Mouse (Mus musculus): ENCODE measurements around the gene Manba. TPM values are rescaled to one million over a fixed set of nuclear protein-coding genes. Genes with fewer than 3 reads are reported as not detected.

Gene Manba
- polyA plus RNA-seq, 1 experiment from 2014 or later: 8.0 TPM

- WGBS (ENCODE audit: insufficient replicate concordance): 90% methylated on average over 8 of the region's 8 CpGs
Observed at GRCm38 (mm10) chr3:135547298-135547697, 61.9 kb downstream of the Manba start.

GRCm38 (mm10) chr3:135552874-135553273 lies 67.5 kb downstream of the Manba start:
- ATAC-seq (no peak), DNase-seq (no peak)
- no peak for TF ChIP-seq CTCF (IDR thresholded peaks at IDR 0.05; ENCODE audit: low read depth)
- TF ChIP-seq EP300 (IDR thresholded peaks at IDR 0.05; ENCODE audit: low read depth): no peak
- Histone ChIP-seq H3K27me3 (ENCODE audit: insufficient read depth, low read length) (no peaks in the 10 kb centered on the region), H3K9ac (replicated peaks) (no peak overlapping the region), H3K9me3 (ENCODE audit: low read length) (no peaks in the 10 kb centered on the region), H3K4me3 (ENCODE audit: low read depth, low read length) (no peak overlapping the region), H3K27ac (ENCODE audit: low read depth) (no peak overlapping the region), H3K36me3 (replicated peaks; ENCODE audit: insufficient read depth, low read length) (peaks cover 2% of the 10 kb centered on the region), H3K4me2 (ENCODE audit: low read depth, low read length) (no peak overlapping the region), H3K4me1 (ENCODE audit: insufficient read depth) (no peaks in the 10 kb centered on the region)
- WGBS (ENCODE audit: insufficient replicate concordance): 74% methylated on average over 5 of the region's 5 CpGs

More at GRCm38 (mm10) chr3:135547298-135547697, 61.9 kb downstream of the Manba start:
- Histone ChIP-seq H3K4me1 (ENCODE audit: insufficient read depth) (no peaks in the 10 kb centered on the region), H3K36me3 (replicated peaks; ENCODE audit: insufficient read depth, low read length) (peaks cover 9% of the 10 kb centered on the region; the same call in 1 of the 2 replicates), H3K9me3 (ENCODE audit: low read length) (no peaks in the 10 kb centered on the region), H3K9ac (replicated peaks) (no peak overlapping the region), H3K27me3 (ENCODE audit: insufficient read depth, low read length) (no peaks in the 10 kb centered on the region), H3K4me2 (ENCODE audit: low read depth, low read length) (no peak overlapping the region), H3K4me3 (ENCODE audit: low read depth, low read length) (no peak overlapping the region), H3K27ac (ENCODE audit: low read depth) (no peak overlapping the region)
- no peak for TF ChIP-seq EP300 (IDR thresholded peaks at IDR 0.05; ENCODE audit: low read depth)
- TF ChIP-seq CTCF (IDR thresholded peaks at IDR 0.05; ENCODE audit: low read depth): no peak
- ATAC-seq: no peak
- DNase-seq: no peak

- DNase-seq (no peak), ATAC-seq (no peak)
- WGBS (ENCODE audit: insufficient replicate concordance): 81% methylated on average over 6 of the region's 6 CpGs
- H3K4me3 ChIP-seq (ENCODE audit: low read depth, low read length): no peak overlapping the region
- H3K4me1 ChIP-seq (ENCODE audit: insufficient read depth): no peaks in the 10 kb centered on the region
- no peaks in the 10 kb centered on the region for H3K27me3 ChIP-seq (ENCODE audit: insufficient read depth, low read length)
- H3K9ac ChIP-seq (replicated peaks): no peak overlapping the region
- TF ChIP-seq CTCF (IDR thresholded peaks at IDR 0.05; ENCODE audit: low read depth): no peak
- TF ChIP-seq EP300 (IDR thresholded peaks at IDR 0.05; ENCODE audit: low read depth): no peak
- H3K9me3 ChIP-seq (ENCODE audit: low read length): no peaks in the 10 kb centered on the region
- peaks cover 2% of the 10 kb centered on the region for H3K36me3 ChIP-seq (replicated peaks; ENCODE audit: insufficient read depth, low read length)
- no peak overlapping the region for H3K27ac ChIP-seq (ENCODE audit: low read depth)
- no peak overlapping the region for H3K4me2 ChIP-seq (ENCODE audit: low read depth, low read length)
Observed at GRCm38 (mm10) chr3:135555192-135555591, 69.8 kb downstream of the Manba start.

- Histone ChIP-seq H3K27ac (ENCODE audit: low read depth) (no peak overlapping the region), H3K36me3 (replicated peaks; ENCODE audit: insufficient read depth, low read length) (peaks cover 2% of the 10 kb centered on the region), H3K27me3 (ENCODE audit: insufficient read depth, low read length) (no peaks in the 10 kb centered on the region), H3K4me2 (ENCODE audit: low read depth, low read length) (no peak overlapping the region), H3K9ac (replicated peaks) (no peak overlapping the region), H3K4me3 (ENCODE audit: low read depth, low read length) (no peak overlapping the region), H3K9me3 (ENCODE audit: low read length) (no peaks in the 10 kb centered on the region), H3K4me1 (ENCODE audit: insufficient read depth) (no peaks in the 10 kb centered on the region)
- TF ChIP-seq EP300 (IDR thresholded peaks at IDR 0.05; ENCODE audit: low read depth): no peak
- TF ChIP-seq CTCF (IDR thresholded peaks at IDR 0.05; ENCODE audit: low read depth): peak; percentile 41
- WGBS (ENCODE audit: insufficient replicate concordance): 63% methylated on average over 7 of the region's 7 CpGs
- no peak for DNase-seq
- no peak for ATAC-seq
Observed at GRCm38 (mm10) chr3:135556052-135556587, 70.7 kb downstream of the Manba start.

- no peak for TF ChIP-seq EP300 (IDR thresholded peaks at IDR 0.05; ENCODE audit: low read depth)
- no peak for TF ChIP-seq CTCF (IDR thresholded peaks at IDR 0.05; ENCODE audit: low read depth)
Observed at GRCm38 (mm10) chr3:135556851-135557662, 71.6 kb downstream of the Manba start.

GRCm38 (mm10) chr3:135562036-135562435 lies 76.6 kb downstream of the Manba start:
- no peaks in the 10 kb centered on the region for H3K9me3 ChIP-seq (ENCODE audit: low read length)
- H3K36me3 ChIP-seq (replicated peaks; ENCODE audit: insufficient read depth, low read length): peaks cover 5% of the 10 kb centered on the region; the same call in 1 of the 2 replicates
- no peak overlapping the region for H3K4me2 ChIP-seq (ENCODE audit: low read depth, low read length)
- 75% methylated on average over 7 of the region's 7 CpGs for WGBS (ENCODE audit: insufficient replicate concordance)
- TF ChIP-seq EP300 (IDR thresholded peaks at IDR 0.05; ENCODE audit: low read depth) (no peak), CTCF (IDR thresholded peaks at IDR 0.05; ENCODE audit: low read depth) (no peak)
- no peaks in the 10 kb centered on the region for H3K4me1 ChIP-seq (ENCODE audit: insufficient read depth)
- no peak for DNase-seq
- H3K27ac ChIP-seq (ENCODE audit: low read depth): no peak overlapping the region
- no peak overlapping the region for H3K4me3 ChIP-seq (ENCODE audit: low read depth, low read length)
- ATAC-seq: no peak
- no peak overlapping the region for H3K9ac ChIP-seq (replicated peaks)
- no peaks in the 10 kb centered on the region for H3K27me3 ChIP-seq (ENCODE audit: insufficient read depth, low read length)

More at GRCm38 (mm10) chr3:135556851-135557662, 71.6 kb downstream of the Manba start:
- H3K36me3 ChIP-seq (replicated peaks; ENCODE audit: insufficient read depth, low read length): peaks cover under 1% of the 10 kb centered on the region
- no peaks in the 10 kb centered on the region for H3K27me3 ChIP-seq (ENCODE audit: insufficient read depth, low read length)
- no peaks in the 10 kb centered on the region for H3K9me3 ChIP-seq (ENCODE audit: low read length)
- no peaks in the 10 kb centered on the region for H3K4me1 ChIP-seq (ENCODE audit: insufficient read depth)
- H3K4me2 ChIP-seq (ENCODE audit: low read depth, low read length): no peak overlapping the region
- H3K27ac ChIP-seq (ENCODE audit: low read depth): no peak overlapping the region
- ATAC-seq: no peak
- DNase-seq: no peak
- WGBS (ENCODE audit: insufficient replicate concordance): 82% methylated on average over 12 of the region's 12 CpGs
- H3K4me3 ChIP-seq (ENCODE audit: low read depth, low read length): no peak overlapping the region
- no peak overlapping the region for H3K9ac ChIP-seq (replicated peaks)
